Mouse (Mus musculus): ENCODE data around the gene Dok4. TPM values are rescaled to one million over a fixed set of nuclear protein-coding genes. Genes with fewer than 3 reads are reported as not detected.

The Dok4 gene
- polyA plus RNA-seq, 1 experiment from 2014 or later, result 23.4 TPM

DNA sequence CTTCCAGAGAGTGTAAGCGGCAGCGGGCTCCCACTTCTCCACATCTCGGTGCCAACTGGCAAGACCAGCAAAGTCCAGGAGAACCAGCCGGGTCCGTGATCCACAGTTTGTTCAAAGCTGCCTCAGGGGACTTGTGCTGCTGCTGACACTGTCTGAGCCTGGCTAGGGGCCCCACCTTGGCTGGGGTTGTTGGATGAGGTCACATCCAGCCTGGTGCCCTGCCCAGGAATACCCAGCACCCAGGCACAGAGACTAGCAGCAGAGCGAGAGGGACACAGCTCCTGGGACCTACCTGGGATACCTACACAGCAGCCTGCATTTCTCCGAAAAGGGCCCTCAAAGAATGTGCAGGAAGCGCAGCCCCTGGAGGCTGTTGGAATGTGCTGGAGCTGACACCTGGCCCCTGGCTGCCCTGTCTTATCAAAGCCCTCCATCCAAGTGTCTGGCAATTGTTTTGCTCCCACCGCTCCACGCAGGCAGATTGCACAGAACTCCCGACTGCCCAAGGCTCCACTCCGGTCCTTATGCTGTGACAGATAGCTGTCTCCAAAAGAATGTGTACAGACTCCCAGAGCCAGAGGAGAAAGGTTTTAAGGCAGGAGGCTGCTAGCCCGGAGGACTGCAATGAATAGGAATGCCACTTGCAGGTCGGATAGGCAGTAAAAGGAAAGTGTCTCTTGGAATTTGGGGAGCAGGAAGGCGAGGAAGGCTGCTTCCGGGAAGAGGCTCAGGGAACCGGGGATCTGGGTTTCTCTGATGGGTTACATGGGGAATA, 847 bp downstream of the Dok4 start:
- Histone ChIP-seq H3K27me3 (ENCODE audit: low read depth, poor library complexity, severe bottlenecking) (peaks cover 12% of the 10 kb centered on the region; the same call in 1 of the 2 replicates), H3K4me3 (peak overlapping the region; percentile 81), H3K27ac (peak overlapping the region; percentile 85), H3K4me1 (peaks cover 64% of the 10 kb centered on the region), H3K9me3 (replicated peaks) (no peaks in the 10 kb centered on the region), H3K36me3 (no peaks in the 10 kb centered on the region)
- no peak for DNase-seq (ENCODE audit: low spot score)
- WGBS, result 12% methylated on average over 17 of the region's 17 CpGs

DNA sequence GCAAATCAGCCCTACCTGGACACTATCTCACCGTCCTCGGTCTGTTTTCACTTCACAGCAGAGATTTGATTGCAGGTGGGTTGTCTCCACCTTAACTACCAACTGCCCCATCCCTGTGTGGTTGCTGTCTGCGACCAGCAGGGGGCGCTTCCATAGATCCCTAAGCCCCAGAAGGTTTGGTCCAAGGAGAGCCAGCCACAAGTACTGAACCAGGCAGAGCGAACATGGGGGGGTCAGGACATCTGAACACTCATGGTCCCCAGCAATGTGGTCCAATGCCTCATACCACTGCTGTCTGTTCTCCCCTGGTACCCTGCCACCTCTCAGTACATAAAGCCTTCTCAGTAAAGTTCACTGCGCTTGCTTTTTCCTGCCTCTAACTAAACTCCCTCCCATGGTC, 1.8 kb downstream of the Dok4 start:
- no peak overlapping the region for H3K27ac ChIP-seq
- peaks cover 73% of the 10 kb centered on the region for H3K4me1 ChIP-seq
- H3K9me3 ChIP-seq (replicated peaks), result no peaks in the 10 kb centered on the region
- WGBS, result 10% methylated on average over 6 of the region's 6 CpGs
- peaks cover 19% of the 10 kb centered on the region; the same call in 1 of the 2 replicates for H3K27me3 ChIP-seq (ENCODE audit: low read depth, poor library complexity, severe bottlenecking)
- DNase-seq (ENCODE audit: low spot score), result peak; percentile 87
- H3K36me3 ChIP-seq, result peaks cover 5% of the 10 kb centered on the region
- peak overlapping the region; percentile 81 for H3K4me3 ChIP-seq

DNA sequence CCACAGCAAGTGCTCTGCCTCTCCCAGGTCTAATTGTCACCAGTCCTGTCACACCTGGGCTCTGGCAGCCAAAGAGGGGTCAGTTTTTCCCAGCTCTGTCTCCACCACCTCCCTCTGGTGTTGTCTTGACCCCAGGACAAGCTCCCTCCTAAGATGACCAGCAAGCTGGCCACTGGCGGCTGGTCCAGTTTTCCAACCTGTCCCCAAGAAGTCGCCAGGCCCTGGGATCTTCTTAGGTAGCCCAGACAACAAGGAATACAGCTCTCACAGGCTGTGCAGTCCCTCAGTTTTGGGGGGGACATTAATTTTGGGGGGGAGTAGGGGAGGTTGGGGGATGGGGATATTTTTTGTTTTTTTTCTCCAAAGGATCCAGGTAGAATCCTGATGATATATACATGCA, 3.6 kb downstream of the Dok4 start:
- Histone ChIP-seq H3K9me3 (replicated peaks) (no peaks in the 10 kb centered on the region), H3K4me1 (peaks cover 85% of the 10 kb centered on the region), H3K36me3 (peaks cover 23% of the 10 kb centered on the region), H3K27me3 (ENCODE audit: low read depth, poor library complexity, severe bottlenecking) (peaks cover 19% of the 10 kb centered on the region; the same call in 1 of the 2 replicates), H3K27ac (peak overlapping the region; percentile 84), H3K4me3 (peak overlapping the region; percentile 53)
- 44% methylated on average over 2 of the region's 2 CpGs for WGBS
- DNase-seq (ENCODE audit: low spot score), result no peak

DNA sequence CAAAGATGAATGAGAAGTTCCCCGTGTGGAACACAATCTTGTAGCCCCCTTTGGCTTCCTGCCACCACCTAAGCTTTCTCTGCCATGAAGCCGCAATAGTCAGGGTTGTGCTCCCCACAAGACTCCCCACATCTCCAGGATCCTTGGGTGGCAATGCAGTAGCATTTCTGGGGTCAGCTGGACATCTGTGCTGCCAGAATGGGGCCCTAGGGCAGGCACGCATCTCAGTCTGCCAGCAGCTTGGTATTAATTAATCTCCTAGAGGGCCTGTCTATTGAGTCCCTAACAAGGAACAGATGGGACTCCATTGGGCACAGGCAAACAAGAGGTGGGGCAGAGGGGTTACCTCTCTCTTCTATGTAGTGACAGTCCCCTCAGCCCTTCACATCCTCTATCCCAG, 4.0 kb downstream of the Dok4 start:
- peak; percentile 57 for DNase-seq (ENCODE audit: low spot score)
- Histone ChIP-seq H3K9me3 (replicated peaks) (no peaks in the 10 kb centered on the region), H3K27ac (peak overlapping the region; percentile 84), H3K4me3 (peak overlapping the region; percentile 53), H3K4me1 (peaks cover 85% of the 10 kb centered on the region), H3K27me3 (ENCODE audit: low read depth, poor library complexity, severe bottlenecking) (peaks cover 19% of the 10 kb centered on the region; the same call in 1 of the 2 replicates), H3K36me3 (peaks cover 27% of the 10 kb centered on the region)
- 22% methylated on average over 3 of the region's 3 CpGs for WGBS

DNA sequence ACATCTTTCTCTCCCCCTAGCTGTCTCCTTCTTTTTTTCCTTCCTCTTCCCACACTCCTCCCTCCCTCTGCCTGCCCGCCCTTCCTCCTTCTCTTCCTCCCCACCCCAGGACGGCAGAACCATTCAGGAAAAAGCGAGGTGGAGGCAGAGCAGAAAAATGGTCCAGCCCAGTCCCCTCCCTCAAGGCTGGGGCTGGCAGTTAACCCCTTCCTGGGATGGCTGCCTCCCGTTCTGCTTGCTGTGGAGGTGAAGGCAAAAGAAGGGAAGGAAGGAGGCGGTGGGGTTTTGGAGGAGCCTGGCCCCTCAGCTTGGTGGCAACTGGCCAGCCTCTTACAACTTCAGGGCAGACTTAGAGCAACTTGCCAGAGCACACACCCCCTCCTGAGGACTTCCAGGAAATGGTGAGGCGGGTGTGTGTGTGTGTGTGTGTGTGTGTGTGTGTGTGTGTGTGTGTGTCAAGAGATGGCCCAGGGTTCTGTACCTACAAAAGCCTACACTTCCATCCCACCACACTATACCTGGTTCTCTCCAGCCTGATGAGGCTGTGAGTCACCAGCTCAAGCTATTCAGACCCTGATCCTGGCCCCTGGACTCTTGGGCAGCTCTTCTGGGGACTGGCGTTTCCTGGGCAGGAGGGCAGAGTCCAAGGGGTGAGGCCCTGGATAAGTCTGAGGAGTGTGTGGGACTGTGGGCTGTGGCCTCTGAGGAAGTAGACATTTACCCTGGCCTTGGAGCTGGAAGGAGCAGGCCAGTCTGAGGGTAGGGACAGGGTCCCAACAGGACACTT, 4.8 kb downstream of the Dok4 start:
- Histone ChIP-seq H3K9me3 (replicated peaks) (no peaks in the 10 kb centered on the region), H3K27me3 (ENCODE audit: low read depth, poor library complexity, severe bottlenecking) (peaks cover 19% of the 10 kb centered on the region; the same call in 1 of the 2 replicates), H3K4me3 (peak overlapping the region; percentile 53), H3K27ac (peak overlapping the region; percentile 84), H3K36me3 (peaks cover 36% of the 10 kb centered on the region), H3K4me1 (peaks cover 77% of the 10 kb centered on the region)
- DNase-seq (ENCODE audit: low spot score), result peak; percentile 79
- 9% methylated on average over 7 of the region's 7 CpGs for WGBS

DNA sequence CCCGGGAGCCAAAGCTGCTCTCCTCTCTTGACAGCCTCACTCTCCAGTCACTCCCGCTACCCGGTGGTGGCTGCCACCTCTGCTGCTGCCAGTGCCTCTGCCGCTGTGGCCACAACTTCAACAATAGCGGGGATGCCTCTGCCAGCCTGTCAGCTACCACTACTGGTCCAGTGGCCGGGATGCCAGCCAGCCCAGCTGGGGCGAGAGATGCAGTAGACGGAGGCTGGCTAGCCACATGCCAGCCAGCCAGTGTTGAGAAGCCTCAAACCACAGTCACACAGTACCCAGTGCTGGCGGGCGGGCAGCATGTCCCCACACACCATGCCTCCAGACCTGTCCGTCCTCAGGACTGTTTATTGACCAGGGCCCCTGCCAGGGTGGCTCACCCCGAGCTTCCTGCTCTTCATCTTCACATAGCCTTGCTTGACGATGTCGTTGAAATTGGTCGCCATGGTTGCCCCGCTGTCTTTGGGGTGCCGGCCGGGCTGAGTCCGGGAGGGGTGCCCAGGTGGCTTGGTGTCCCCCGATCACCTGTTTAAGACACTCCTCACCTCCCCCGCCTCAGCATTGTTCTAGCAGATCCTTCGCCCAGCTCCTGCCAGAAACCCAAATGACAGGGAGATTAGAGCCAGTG, 5.5 kb downstream of the Dok4 start:
- peaks cover 18% of the 10 kb centered on the region; the same call in 1 of the 2 replicates for H3K27me3 ChIP-seq (ENCODE audit: low read depth, poor library complexity, severe bottlenecking)
- H3K4me3 ChIP-seq, result peak overlapping the region; percentile 53
- no peaks in the 10 kb centered on the region for H3K9me3 ChIP-seq (replicated peaks)
- H3K36me3 ChIP-seq, result peaks cover 43% of the 10 kb centered on the region
- H3K27ac ChIP-seq, result peak overlapping the region; percentile 84
- H3K4me1 ChIP-seq, result peaks cover 70% of the 10 kb centered on the region
- WGBS, result 19% methylated on average over 22 of the region's 22 CpGs
- no peak for DNase-seq (ENCODE audit: low spot score)

DNA sequence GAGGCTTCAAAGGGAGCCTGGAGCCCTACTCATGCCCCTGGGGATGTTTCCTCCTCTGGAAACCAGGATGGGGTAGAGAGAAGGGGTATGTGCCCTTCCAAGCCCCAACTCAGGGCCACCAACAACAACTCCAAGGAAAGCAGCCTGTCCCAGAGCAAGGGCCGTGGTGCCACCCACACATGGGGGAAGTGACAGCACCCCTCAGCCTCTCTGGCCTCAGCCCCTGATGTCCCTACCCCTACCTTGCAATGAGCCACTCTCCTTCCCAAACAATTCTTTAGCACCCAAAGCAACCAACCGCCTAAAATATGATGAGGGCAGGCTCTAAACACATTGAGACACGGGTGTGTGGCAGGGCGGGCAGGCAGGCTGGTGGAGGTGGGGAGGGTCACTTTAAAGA, 6.1 kb downstream of the Dok4 start:
- Histone ChIP-seq H3K9me3 (replicated peaks) (no peaks in the 10 kb centered on the region), H3K4me1 (peaks cover 64% of the 10 kb centered on the region), H3K27me3 (ENCODE audit: low read depth, poor library complexity, severe bottlenecking) (peaks cover 13% of the 10 kb centered on the region; the same call in 1 of the 2 replicates), H3K4me3 (peak overlapping the region; percentile 53), H3K36me3 (peaks cover 49% of the 10 kb centered on the region), H3K27ac (peak overlapping the region; percentile 84)
- 30% methylated on average over 4 of the region's 4 CpGs for WGBS
- DNase-seq (ENCODE audit: low spot score), result no peak

DNA sequence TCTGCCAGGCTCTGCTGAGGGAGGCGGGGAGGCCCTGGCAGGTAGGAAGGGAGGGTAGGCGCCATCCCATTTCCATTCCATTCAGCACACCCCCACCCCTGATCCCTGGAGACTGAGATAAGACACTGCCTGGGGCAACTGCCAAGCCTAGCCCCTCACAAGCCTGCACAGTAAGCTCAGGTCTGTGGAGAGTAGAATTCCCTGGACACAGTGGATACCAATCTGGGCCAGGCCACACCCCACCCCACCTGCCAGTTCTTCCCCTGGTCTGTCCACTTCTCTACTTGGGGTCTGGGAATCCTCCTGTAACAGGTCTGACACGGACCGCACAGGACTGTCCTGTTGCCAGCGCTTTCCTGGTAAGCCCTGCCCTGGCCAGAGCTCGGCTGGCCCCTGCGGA, 7.0 kb downstream of the Dok4 start:
- H3K4me1 ChIP-seq, result peaks cover 55% of the 10 kb centered on the region
- DNase-seq (ENCODE audit: low spot score), result no peak
- H3K9me3 ChIP-seq (replicated peaks), result no peaks in the 10 kb centered on the region
- 64% methylated on average over 7 of the region's 7 CpGs for WGBS
- peaks cover 57% of the 10 kb centered on the region for H3K36me3 ChIP-seq
- H3K4me3 ChIP-seq, result no peak overlapping the region
- H3K27ac ChIP-seq, result peak overlapping the region; percentile 84; the same call in 1 of the 2 replicates
- H3K27me3 ChIP-seq (ENCODE audit: low read depth, poor library complexity, severe bottlenecking), result 0 out of 2 replicates have a peak, but pooled peaks cover 6% of the 10 kb centered on the region

DNA sequence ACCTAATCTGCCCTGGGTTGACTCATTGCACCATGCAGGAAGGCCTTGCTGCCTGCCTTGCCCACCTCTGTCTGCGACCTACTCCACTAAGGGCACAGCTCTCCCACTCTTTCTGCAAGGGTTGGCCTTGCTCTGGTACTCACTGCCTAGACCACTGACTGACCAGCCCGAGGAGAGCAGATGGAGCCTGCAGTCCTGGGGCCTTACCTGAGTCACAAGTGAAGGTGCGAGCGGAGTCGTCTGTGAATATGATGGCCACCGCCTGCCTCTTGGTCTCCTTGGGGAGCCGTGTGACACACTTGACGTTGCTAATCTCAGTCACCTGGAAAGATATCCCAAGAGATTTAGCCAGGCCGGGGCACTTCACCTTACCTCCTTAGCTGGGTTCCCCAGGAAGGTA, 9.2 kb downstream of the Dok4 start:
- no peak for DNase-seq (ENCODE audit: low spot score)
- Histone ChIP-seq H3K27ac (no peak overlapping the region), H3K36me3 (peaks cover 80% of the 10 kb centered on the region), H3K4me3 (no peak overlapping the region), H3K4me1 (peaks cover 37% of the 10 kb centered on the region), H3K9me3 (replicated peaks) (no peaks in the 10 kb centered on the region), H3K27me3 (ENCODE audit: low read depth, poor library complexity, severe bottlenecking) (0 out of 2 replicates have a peak, but pooled peaks cover 6% of the 10 kb centered on the region)
- WGBS, result 87% methylated on average over 9 of the region's 9 CpGs

DNA sequence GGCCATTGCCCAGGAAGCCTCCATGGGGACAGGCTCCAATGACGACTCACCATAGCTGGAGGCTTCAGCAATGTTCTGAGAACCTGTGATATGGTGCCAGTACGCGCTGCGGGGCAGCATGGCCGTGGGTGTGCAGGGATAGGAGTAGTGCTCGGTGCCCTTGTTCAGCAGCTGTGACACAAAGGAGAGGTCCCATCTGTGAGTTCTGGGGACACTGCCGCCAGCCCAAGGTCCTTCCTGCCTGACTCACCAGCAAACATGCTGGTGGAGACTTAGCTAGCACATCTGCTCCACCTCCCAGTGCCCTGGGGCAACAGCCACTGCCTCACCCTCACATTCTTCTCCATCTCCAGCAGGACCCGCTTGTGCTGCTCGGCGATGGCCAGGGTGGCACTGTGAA, 10.8 kb downstream of the Dok4 start:
- H3K36me3 ChIP-seq, result peaks cover 96% of the 10 kb centered on the region
- peaks cover 21% of the 10 kb centered on the region for H3K4me1 ChIP-seq
- WGBS, result 85% methylated on average over 10 of the region's 10 CpGs
- no peak for DNase-seq (ENCODE audit: low spot score)
- 0 out of 2 replicates have a peak, but pooled peaks cover 6% of the 10 kb centered on the region for H3K27me3 ChIP-seq (ENCODE audit: low read depth, poor library complexity, severe bottlenecking)
- H3K4me3 ChIP-seq, result no peak overlapping the region
- no peaks in the 10 kb centered on the region for H3K9me3 ChIP-seq (replicated peaks)
- H3K27ac ChIP-seq, result no peak overlapping the region

DNA sequence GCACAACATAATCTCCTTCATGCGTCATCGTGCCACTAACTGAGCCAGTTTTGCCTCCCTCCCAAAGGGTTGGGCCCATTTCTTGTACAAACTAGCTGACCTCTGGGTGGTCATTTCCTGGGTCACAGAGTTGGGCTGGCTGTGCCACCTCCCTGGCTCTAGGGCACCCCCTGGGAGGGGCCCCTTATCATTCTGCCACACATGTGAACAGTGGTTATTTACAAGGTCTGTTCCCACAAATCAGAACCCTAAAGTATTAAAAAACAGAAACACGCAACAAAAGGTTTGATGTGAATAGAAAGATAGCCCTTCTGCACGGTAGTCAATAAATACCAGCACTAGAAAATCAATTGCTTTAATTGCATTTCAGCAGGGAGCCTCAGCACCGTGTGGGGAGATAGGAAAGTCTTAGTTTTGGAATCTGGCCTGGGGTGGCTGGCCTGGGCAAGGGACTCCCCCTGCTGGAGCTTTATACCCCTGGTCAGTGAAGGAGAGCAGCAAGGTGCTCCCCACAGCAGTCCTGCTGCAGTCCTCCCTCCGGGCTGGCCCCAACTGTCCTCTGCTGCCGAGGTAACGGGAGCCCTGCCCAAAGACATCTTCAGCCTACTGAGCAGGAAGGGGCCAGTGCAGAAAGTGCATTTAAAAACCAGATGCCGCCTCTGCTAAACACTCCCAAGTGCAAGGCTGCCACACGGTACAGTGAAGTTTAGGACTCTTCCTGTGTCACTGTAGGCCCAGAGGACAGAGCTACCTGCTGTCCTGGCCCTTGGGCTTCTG, 12.0 kb downstream of the Dok4 start:
- Histone ChIP-seq H3K9me3 (replicated peaks) (no peaks in the 10 kb centered on the region), H3K27ac (no peak overlapping the region), H3K27me3 (ENCODE audit: low read depth, poor library complexity, severe bottlenecking) (no peaks in the 10 kb centered on the region), H3K36me3 (peaks cover 97% of the 10 kb centered on the region), H3K4me1 (peaks cover 15% of the 10 kb centered on the region), H3K4me3 (no peak overlapping the region)
- DNase-seq (ENCODE audit: low spot score), result no peak
- WGBS, result 74% methylated on average over 10 of the region's 10 CpGs

Measured in limb, embryonic 10.5 days (tissue).